Mouse (Mus musculus) embryonic facial prominence, embryonic 12.5 days (tissue): Measurements from ENCODE around the gene Ambra1. TPM values are rescaled to one million over a fixed set of nuclear protein-coding genes. Genes with fewer than 3 reads are reported as not detected.
"Not testable (repeated sequence)": the region's sequence is repeated elsewhere in the genome, so short reads cannot be mapped to it uniquely, and the experiment has no call there.

Source experiments
- ATAC-seq: fragments of 200-750 bp; cut with Nextera tagmentation; 2 replicates; pipeline ENCODE4 v1.8.0; 2017; ENCODE audit not compliant: insufficient number of reproducible peaks, insufficient read depth, low FRiP score, low TSS enrichment
- H3K27ac ChIP-seq: fragments of 300-500 bp; sonication (generic); 2 replicates; pipeline ENCODE4 v1.5.1; 2016; ENCODE audit warnings: mild to moderate bottlenecking
- H3K27me3 ChIP-seq: fragments of 300-500 bp; sonication (generic); 2 replicates; pipeline ENCODE4 v1.6.1; 2016; ENCODE audit warnings: mild to moderate bottlenecking, moderate library complexity
- H3K36me3 ChIP-seq: fragments of 300-500 bp; sonication (generic); 2 replicates; pipeline ENCODE4 v1.6.1; 2016; ENCODE audit warnings: mild to moderate bottlenecking
- H3K4me1 ChIP-seq: fragments of 300-500 bp; sonication (generic); 2 replicates; pipeline ENCODE4 v1.6.1; 2016
- H3K4me2 ChIP-seq: fragments of 300-500 bp; sonication (generic); replicated peaks from 2 replicates; pipeline ENCODE4 v1.6.1; 2016; ENCODE audit warnings: mild to moderate bottlenecking, moderate library complexity
- H3K4me3 ChIP-seq: fragments of 300-500 bp; sonication (generic); 2 replicates; pipeline ENCODE4 v1.5.1; 2016; ENCODE audit warnings: mild to moderate bottlenecking
- H3K9ac ChIP-seq: fragments of 300-500 bp; sonication (generic); 2 replicates; pipeline ENCODE4 v1.6.1; 2016; ENCODE audit warnings: mild to moderate bottlenecking, moderate library complexity
- H3K9me3 ChIP-seq: fragments of 300-500 bp; sonication (generic); 2 replicates; pipeline ENCODE4 v1.6.1; 2016; ENCODE audit warnings: mild to moderate bottlenecking, moderate library complexity
- WGBS: fragments of 180-500 bp; shearing (Covaris S2); methylation state at CpG from one replicate; pipeline ENCODE4 v1.1.7; 2016; 5-methylcytosine and 5-hydroxymethylcytosine counted together
- polyA plus RNA-seq: library from polyadenylated mRNA; unstranded; fragments of >200 nt; fragmentation: Nextera tagmentation; extraction: Ambion mirVana; gene quantifications from 2 replicates; pipeline ENCODE4 v1.2.1, GENCODE M21; 2016

Gene Ambra1
- polyA plus RNA-seq, 1 experiment from 2014 or later, result 21.9 TPM

DNA sequence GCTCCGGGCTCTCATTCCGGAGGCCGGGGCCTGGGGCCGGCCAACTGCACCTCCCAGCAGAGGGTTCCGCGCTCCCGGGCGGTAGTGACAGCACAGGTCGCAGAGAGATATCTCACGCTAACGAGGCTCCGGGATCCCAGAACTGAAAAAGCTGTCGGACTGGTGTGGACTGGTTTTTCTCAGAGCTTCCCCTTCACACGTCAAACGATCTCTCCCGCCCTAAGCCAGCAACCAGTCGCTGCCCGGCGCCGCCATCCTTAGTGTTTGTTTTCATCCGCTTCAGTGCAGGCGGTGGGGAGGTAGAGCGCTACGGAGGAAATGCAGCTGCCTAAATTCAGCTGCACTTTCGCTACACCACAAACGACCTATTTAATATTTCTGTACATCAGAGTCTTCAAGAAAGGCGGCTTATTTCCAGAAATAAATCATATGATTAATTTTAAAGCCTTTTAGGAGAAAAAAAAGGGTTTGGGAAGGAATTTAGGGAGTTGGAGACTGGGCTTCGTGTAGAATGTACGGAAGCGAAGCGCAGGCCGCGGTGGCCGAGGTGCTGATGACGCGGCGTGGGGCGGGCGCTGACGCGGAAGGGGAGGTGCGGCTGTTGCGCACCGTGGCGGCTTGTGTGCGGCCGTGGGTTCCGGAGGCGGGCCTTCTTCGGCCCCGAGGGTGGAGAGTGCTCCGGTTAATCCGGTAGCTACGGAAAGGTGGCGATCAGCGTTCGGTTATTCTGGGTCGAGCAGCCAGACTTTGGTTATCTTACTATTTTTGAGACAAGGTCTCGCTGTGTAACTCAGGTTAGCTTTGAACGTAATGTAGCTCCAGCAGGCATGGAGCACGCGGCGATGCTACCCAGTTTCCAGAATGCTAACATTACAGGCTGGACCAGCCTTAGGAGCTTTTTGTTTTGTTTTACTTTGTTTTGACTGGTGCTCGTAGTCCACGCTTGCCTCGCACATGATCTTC, 19.4 kb upstream of the Ambra1 start, which contains the start of the genes Atg13 and Harbi1:
Gene Atg13, minus strand, starts transcription at position 305 of the 963 bp plus-strand sequence.
Gene Harbi1, plus strand, starts transcription at position 581 of the 963 bp plus-strand sequence.
- ATAC-seq, result peak; percentile 94
- H3K9me3 ChIP-seq, result no peaks in the 10 kb centered on the region
- WGBS, result under 1% methylated on average over 66 of the region's 66 CpGs

GRCm38 (mm10) chr2:91711256-91711925, 18.5 kb upstream of the Ambra1 start:
- H3K4me2 ChIP-seq, result peak overlapping the region; percentile 82
- no peaks in the 10 kb centered on the region for H3K27me3 ChIP-seq
- peak overlapping the region; percentile 63 for H3K9ac ChIP-seq
- H3K4me1 ChIP-seq, result peaks cover 16% of the 10 kb centered on the region
- H3K27ac ChIP-seq, result peak overlapping the region; percentile 77
- 4% methylated on average over 8 of the region's 8 CpGs for WGBS
- peaks cover 4% of the 10 kb centered on the region; the same call in 1 of the 2 replicates for H3K36me3 ChIP-seq
- H3K9me3 ChIP-seq, result no peaks in the 10 kb centered on the region
- no peak for ATAC-seq
- H3K4me3 ChIP-seq, result peak overlapping the region; percentile 68

More for the DNA sequence above, 19.4 kb upstream of the Ambra1 start, which contains the start of the genes Atg13 and Harbi1:
- H3K27me3 ChIP-seq, result no peaks in the 10 kb centered on the region
- H3K27ac ChIP-seq, result peak within 1 kb of the TSS; percentile 77
- H3K4me2 ChIP-seq, result peak within 1 kb of the TSS; percentile 82
- peaks cover 16% of the 10 kb centered on the region for H3K4me1 ChIP-seq
- H3K36me3 ChIP-seq, result no peaks in the 10 kb centered on the region
- H3K4me3 ChIP-seq, result peak within 1 kb of the TSS; percentile 68
- peak within 1 kb of the TSS; percentile 63 for H3K9ac ChIP-seq

DNA sequence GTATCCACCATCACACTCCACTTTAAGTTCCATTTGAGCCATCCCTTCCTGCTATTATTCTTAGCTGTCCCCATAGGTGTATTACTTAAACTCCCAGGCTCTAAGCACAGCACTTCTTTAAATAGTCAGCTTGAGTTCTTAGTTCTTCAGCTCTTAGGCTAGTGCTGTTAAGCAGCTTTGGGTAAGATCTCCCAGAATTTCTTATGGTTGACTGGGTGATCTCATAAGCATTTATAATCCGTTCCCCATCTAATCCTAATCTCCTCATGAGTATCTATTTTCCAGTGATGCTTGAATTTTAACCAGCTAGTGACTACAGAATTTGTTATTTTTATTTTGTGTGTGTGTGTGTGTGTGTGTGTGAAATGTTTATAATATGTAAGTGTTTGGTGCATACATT, 15.0 kb upstream of the Ambra1 start:
- Histone ChIP-seq H3K4me2 (no peak overlapping the region), H3K9me3 (no peaks in the 10 kb centered on the region), H3K36me3 (peaks cover 10% of the 10 kb centered on the region; the same call in 1 of the 2 replicates), H3K27ac (no peak overlapping the region), H3K4me3 (no peak overlapping the region), H3K9ac (no peak overlapping the region), H3K27me3 (no peaks in the 10 kb centered on the region), H3K4me1 (peaks cover 10% of the 10 kb centered on the region; the same call in 1 of the 2 replicates)
- no peak for ATAC-seq
- WGBS, result 86% methylated on average over 1 of the region's 1 CpGs

DNA sequence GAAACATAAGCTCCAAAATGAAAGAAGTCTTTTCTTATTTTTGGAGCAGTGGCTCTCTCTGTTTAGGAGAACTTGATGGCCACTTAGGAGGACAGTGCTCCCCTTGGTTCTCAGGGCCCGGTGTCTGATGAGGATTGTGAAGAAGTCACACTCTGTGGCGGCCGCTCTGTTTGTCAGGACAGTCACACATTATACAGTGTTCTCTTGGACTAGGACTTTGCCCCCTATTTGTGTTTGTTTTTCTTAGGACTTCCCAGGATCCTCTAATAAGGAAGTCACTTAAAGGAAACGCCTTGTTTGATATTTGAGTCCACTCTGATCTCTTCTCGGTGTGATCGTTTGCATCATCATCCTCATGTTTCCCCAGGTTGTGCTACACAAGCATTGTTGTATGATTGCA, 11.7 kb upstream of the Ambra1 start:
- Histone ChIP-seq H3K9me3 (no peaks in the 10 kb centered on the region), H3K27me3 (no peaks in the 10 kb centered on the region), H3K4me2 (no peak overlapping the region), H3K27ac (no peak overlapping the region), H3K4me1 (no peaks in the 10 kb centered on the region), H3K36me3 (peaks cover 25% of the 10 kb centered on the region), H3K9ac (no peak overlapping the region), H3K4me3 (no peak overlapping the region)
- WGBS, result 86% methylated on average over 6 of the region's 6 CpGs
- no peak for ATAC-seq

- no peak overlapping the region for H3K27ac ChIP-seq
- WGBS, result 69% methylated on average over 4 of the region's 4 CpGs
- ATAC-seq, result no peak
Observed at GRCm38 (mm10) chr2:91723382-91723781, 6.6 kb upstream of the Ambra1 start.

DNA sequence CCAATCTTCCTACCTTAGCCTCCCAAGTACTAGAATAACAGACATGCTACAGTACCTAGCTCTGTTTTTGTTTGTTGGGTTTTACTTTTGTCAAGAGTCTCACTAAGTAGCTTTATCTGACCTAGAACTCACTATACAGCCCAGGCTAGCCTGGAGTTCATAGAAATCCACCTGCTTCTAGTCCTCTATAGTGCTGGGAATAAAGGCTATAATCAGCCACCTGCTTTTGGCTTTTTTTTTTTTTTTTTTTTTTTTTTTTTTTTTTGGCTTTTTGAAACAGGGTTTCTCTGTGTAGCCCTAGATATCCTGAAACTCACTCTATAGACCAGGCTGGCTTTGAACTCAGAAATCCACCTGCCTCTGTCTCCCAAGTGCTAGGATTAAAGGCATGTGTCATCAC, 6.0 kb upstream of the Ambra1 start:
- no peaks in the 10 kb centered on the region for H3K27me3 ChIP-seq
- H3K9ac ChIP-seq, result no peak overlapping the region
- no peak overlapping the region for H3K4me2 ChIP-seq
- peaks cover 15% of the 10 kb centered on the region for H3K36me3 ChIP-seq
- no peaks in the 10 kb centered on the region for H3K4me1 ChIP-seq
- no peak overlapping the region for H3K27ac ChIP-seq
- no peak overlapping the region for H3K4me3 ChIP-seq
- H3K9me3 ChIP-seq, result no peaks in the 10 kb centered on the region
- no peak for ATAC-seq

More at GRCm38 (mm10) chr2:91723382-91723781, 6.6 kb upstream of the Ambra1 start:
- Histone ChIP-seq H3K4me2 (no peak overlapping the region), H3K4me3 (no peak overlapping the region), H3K27me3 (no peaks in the 10 kb centered on the region), H3K4me1 (no peaks in the 10 kb centered on the region), H3K9me3 (no peaks in the 10 kb centered on the region), H3K36me3 (peaks cover 15% of the 10 kb centered on the region), H3K9ac (no peak overlapping the region)

- no peaks in the 10 kb centered on the region for H3K4me1 ChIP-seq
- no peaks in the 10 kb centered on the region for H3K27me3 ChIP-seq
- no peak overlapping the region for H3K27ac ChIP-seq
- peaks cover 15% of the 10 kb centered on the region for H3K36me3 ChIP-seq
- no peak overlapping the region for H3K4me2 ChIP-seq
- 69% methylated on average over 2 of the region's 2 CpGs for WGBS
- no peak overlapping the region for H3K4me3 ChIP-seq
- H3K9ac ChIP-seq, result no peak overlapping the region
- no peak for ATAC-seq
- no peaks in the 10 kb centered on the region for H3K9me3 ChIP-seq
Observed at GRCm38 (mm10) chr2:91724716-91725115, 5.2 kb upstream of the Ambra1 start.

- not testable (repeated sequence) for H3K4me3 ChIP-seq, H3K36me3 ChIP-seq, ATAC-seq, H3K4me1 ChIP-seq, H3K27ac ChIP-seq, H3K27me3 ChIP-seq, H3K9me3 ChIP-seq, H3K9ac ChIP-seq, H3K4me2 ChIP-seq
- 36% methylated on average over 4 of the region's 4 CpGs for WGBS
Observed at GRCm38 (mm10) chr2:91725476-91725875, 4.5 kb upstream of the Ambra1 start.

- no peak overlapping the region for H3K4me2 ChIP-seq
- 0 out of 2 replicates have a peak, but pooled peaks cover 3% of the 10 kb centered on the region for H3K4me1 ChIP-seq
- no peak overlapping the region for H3K27ac ChIP-seq
- H3K27me3 ChIP-seq, result no peaks in the 10 kb centered on the region
- 84% methylated on average over 3 of the region's 3 CpGs for WGBS
- H3K36me3 ChIP-seq, result no peaks in the 10 kb centered on the region
- no peaks in the 10 kb centered on the region for H3K9me3 ChIP-seq
- H3K4me3 ChIP-seq, result no peak overlapping the region
- no peak overlapping the region for H3K9ac ChIP-seq
- no peak for ATAC-seq
Observed at GRCm38 (mm10) chr2:91727011-91727410, 2.9 kb upstream of the Ambra1 start.

GRCm38 (mm10) chr2:91729571-91729970, 363 bp upstream of the Ambra1 start:
- Histone ChIP-seq H3K27me3 (no peaks in the 10 kb centered on the region), H3K4me2 (peak overlapping the region; percentile 31; the same call in 1 of the 2 replicates), H3K36me3 (no peaks in the 10 kb centered on the region), H3K27ac (no peak overlapping the region), H3K9me3 (no peaks in the 10 kb centered on the region), H3K9ac (no peak overlapping the region), H3K4me3 (peak overlapping the region; percentile 95), H3K4me1 (0 out of 2 replicates have a peak, but pooled peaks cover 3% of the 10 kb centered on the region)
- no peak for ATAC-seq
- WGBS, result 20% methylated on average over 4 of the region's 4 CpGs

GRCm38 (mm10) chr2:91735221-91735620, 5.3 kb downstream of the Ambra1 start:
- Histone ChIP-seq H3K4me3 (no peak overlapping the region), H3K9me3 (no peaks in the 10 kb centered on the region), H3K36me3 (no peaks in the 10 kb centered on the region), H3K4me1 (0 out of 2 replicates have a peak, but pooled peaks cover 3% of the 10 kb centered on the region), H3K27me3 (no peaks in the 10 kb centered on the region), H3K4me2 (no peak overlapping the region), H3K27ac (no peak overlapping the region), H3K9ac (no peak overlapping the region)
- WGBS, result 89% methylated on average over 5 of the region's 5 CpGs
- no peak for ATAC-seq
